Mouse (Mus musculus) cerebellum, adult 2 months (tissue): ENCODE data around the gene Tbck.

Experiments
- CTCF ChIP-seq: fragments of 200-500 bp; IDR thresholded peaks from 2 replicates; pipeline ENCODE4 v1.5.1; 2011; ENCODE audit warnings: low read depth, mild to moderate bottlenecking, control low read depth, low read length, moderate library complexity, borderline replicate concordance; ENCODE audit not compliant: insufficient read depth
- POLR2A ChIP-seq: fragments of 200-500 bp; IDR thresholded peaks from 2 replicates; pipeline ENCODE4 v1.6.1; 2011; ENCODE audit warnings: low read length, control low read depth, borderline replicate concordance; ENCODE audit not compliant: insufficient read depth

- TF ChIP-seq POLR2A (no peak), CTCF (no peak)
Measured at GRCm38 (mm10) chr3:132756274-132756673, 72.3 kb downstream of the Tbck start.
